In the genomic region with DNA sequence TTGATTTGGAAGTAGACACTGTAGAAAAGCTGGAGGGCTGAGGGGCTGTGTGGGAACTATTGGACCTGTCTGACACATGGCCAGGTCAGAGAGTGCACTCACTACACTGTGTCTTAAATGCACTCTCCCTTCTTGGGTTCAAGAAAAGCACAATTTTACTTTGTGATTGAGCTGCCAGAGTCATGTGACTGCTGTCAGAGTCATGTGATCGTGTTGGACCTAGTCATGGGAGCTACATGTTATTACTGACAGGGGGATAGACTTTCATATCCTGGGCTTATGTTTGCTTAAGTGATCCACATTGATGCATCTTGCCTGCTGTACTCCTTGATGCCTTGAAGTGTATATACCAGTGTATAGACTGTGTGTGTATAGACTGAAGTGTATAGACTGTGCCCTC, we compare ENCODE assay signal across 27 mouse cellular contexts. TPM values are rescaled to one million over a fixed set of nuclear protein-coding genes. Genes with fewer than 3 reads are reported as not detected.
A peak's percentile ranks its signal among the peaks of the same experiment; 100 is the strongest.
DNase-seq lines count a peak whose midpoint lies in the region; ATAC-seq and TF ChIP-seq lines count a peak whose summit lies in the region.
"Had no signal": no experiment of that assay in that cellular context is flagged by ENCODE, and none has a peak within 500 bp of the region (broad histone marks: within the 10 kb centered on the region; RNA-seq: fewer than 3 reads in every experiment).

No protein-coding gene starts in this region.

- no peaks in the 10 kb centered on the region for H3K36me3 ChIP-seq in hindbrain, postnatal 0 days (ENCODE audit: insufficient read depth, low read length)
- H3K36me3 ChIP-seq in hindbrain, embryonic 10.5 days, result peaks cover 36% of the 10 kb centered on the region
- peaks cover 30% of the 10 kb centered on the region for H3K36me3 ChIP-seq in C2C12 (ENCODE audit: control insufficient read depth, insufficient read depth)
- H3K36me3 ChIP-seq in MEL (ENCODE audit: control insufficient read depth in 1 of 2, insufficient read depth in 2 of 2, low read length in 2 of 2), result no peaks in the 10 kb centered on the region
- peaks cover 18% of the 10 kb centered on the region for H3K36me3 ChIP-seq in myocyte (ENCODE audit: control insufficient read depth, insufficient read depth)
- no peaks in the 10 kb centered on the region; the same call in 1 of the 2 replicates for H3K36me3 ChIP-seq in forebrain, embryonic 11.5 days (ENCODE audit: control insufficient read depth, insufficient read depth, low read length)

- no peak overlapping the region for H3K27ac ChIP-seq in hindbrain, postnatal 0 days
- no peak overlapping the region for H3K27ac ChIP-seq in hindbrain, embryonic 10.5 days
- H3K27ac ChIP-seq in MEL (ENCODE audit: control insufficient read depth, low read depth, low read length), result no peak overlapping the region
- no peak overlapping the region for H3K27ac ChIP-seq in forebrain, embryonic 11.5 days (ENCODE audit: low read depth, low read length)
- H3K27ac ChIP-seq: heart, embryonic 10.5 days; heart, embryonic 15.5 days; hindbrain, embryonic 12.5 days; limb, embryonic 10.5 days; limb, embryonic 15.5 days; liver, embryonic 14.5 days; midbrain, embryonic 12.5 days had no signal

- no peak overlapping the region for H3K4me2 ChIP-seq in hindbrain, postnatal 0 days (ENCODE audit: low read depth, low read length)
- no peak overlapping the region for H3K4me2 ChIP-seq in myocyte (ENCODE audit: low read depth)
- no peak overlapping the region for H3K4me2 ChIP-seq in forebrain, embryonic 11.5 days (ENCODE audit: low read depth, low read length, severe bottlenecking)
- H3K4me2 ChIP-seq: heart, embryonic 15.5 days; hindbrain, embryonic 12.5 days; limb, embryonic 15.5 days; lung, embryonic 14.5 days; midbrain, embryonic 12.5 days had no signal

- H3K9me3 ChIP-seq in hindbrain, postnatal 0 days (ENCODE audit: low read length), result no peaks in the 10 kb centered on the region
- H3K9me3 ChIP-seq in hindbrain, embryonic 10.5 days, result no peaks in the 10 kb centered on the region
- no peaks in the 10 kb centered on the region for H3K9me3 ChIP-seq in MEL (replicated peaks; ENCODE audit: insufficient read depth, low read length)
- H3K9me3 ChIP-seq in forebrain, embryonic 11.5 days (ENCODE audit: control insufficient read depth, low read length), result no peaks in the 10 kb centered on the region
- H3K9me3 ChIP-seq: heart, embryonic 10.5 days; heart, embryonic 15.5 days; hindbrain, embryonic 12.5 days; limb, embryonic 10.5 days; limb, embryonic 15.5 days; midbrain, embryonic 12.5 days had no signal

- H3K4me1 ChIP-seq in hindbrain, postnatal 0 days (ENCODE audit: insufficient read depth, low read length), result peaks cover 25% of the 10 kb centered on the region; the same call in 1 of the 2 replicates
- H3K4me1 ChIP-seq in hindbrain, embryonic 10.5 days (replicated peaks), result peaks cover 59% of the 10 kb centered on the region
- no peaks in the 10 kb centered on the region for H3K4me1 ChIP-seq in MEL (ENCODE audit: control insufficient read depth in 1 of 2, insufficient read depth in 2 of 2, low read length in 2 of 2)
- H3K4me1 ChIP-seq in forebrain, embryonic 11.5 days (replicated peaks; ENCODE audit: control insufficient read depth, insufficient read depth, low read length), result 0 out of 2 replicates have a peak, but pooled peaks cover 9% of the 10 kb centered on the region

- no peak for TF ChIP-seq RAD21 in MEL (IDR thresholded peaks at IDR 0.05; ENCODE audit: low read depth, low read length)

- 83% methylated on average over 1 of the region's 1 CpGs for WGBS in hindbrain, postnatal 0 days
- WGBS in hindbrain, embryonic 10.5 days, result 98% methylated on average over 1 of the region's 1 CpGs
- WGBS in forebrain, embryonic 11.5 days, result 94% methylated on average over 1 of the region's 1 CpGs

- H3K79me2 ChIP-seq in C2C12 (ENCODE audit: control insufficient read depth, insufficient read depth) (peaks cover 100% of the 10 kb centered on the region), MEL (ENCODE audit: control insufficient read depth, insufficient read depth, low read length, poor library complexity) (no peaks in the 10 kb centered on the region), myocyte (ENCODE audit: control insufficient read depth, insufficient read depth) (peaks cover 100% of the 10 kb centered on the region)

- H3K9ac ChIP-seq in hindbrain, postnatal 0 days (replicated peaks; ENCODE audit: low read length), result no peak overlapping the region
- no peak overlapping the region for H3K9ac ChIP-seq in MEL (ENCODE audit: control insufficient read depth, low read depth, low read length, poor library complexity, severe bottlenecking)
- no peak overlapping the region for H3K9ac ChIP-seq in forebrain, embryonic 11.5 days (ENCODE audit: low read length)
- H3K9ac ChIP-seq: heart, embryonic 15.5 days; hindbrain, embryonic 12.5 days; limb, embryonic 15.5 days; liver, embryonic 14.5 days; lung, embryonic 14.5 days; midbrain, embryonic 12.5 days had no signal

- H3ac ChIP-seq in C2C12 (ENCODE audit: control insufficient read depth, insufficient read length, low read depth) (no peak overlapping the region), myocyte (ENCODE audit: control insufficient read depth, insufficient read length) (no peak overlapping the region)

- no peak for TF ChIP-seq EP300 in MEL (IDR thresholded peaks at IDR 0.05; ENCODE audit: low read depth in 1 of 2, low read length in 2 of 2)

- TF ChIP-seq CTCF in hindbrain, postnatal 0 days (IDR thresholded peaks at IDR 0.05; ENCODE audit: low read depth), result no peak
- no peak for TF ChIP-seq CTCF in C2C12 (IDR thresholded peaks at IDR 0.05; ENCODE audit: control insufficient read depth, insufficient read depth, insufficient read length)
- TF ChIP-seq CTCF in MEL (IDR thresholded peaks at IDR 0.05 in 2 of 3, conservative IDR thresholded peaks at IDR 0.05 in 1 of 3; ENCODE audit: control insufficient read depth in 1 of 3, insufficient read depth in 1 of 3, low read depth in 2 of 3, low read length in 3 of 3, poor library complexity in 1 of 3, severe bottlenecking in 1 of 3), result no peak

- peaks cover 99% of the 10 kb centered on the region for H3K79me3 ChIP-seq in C2C12 (ENCODE audit: low read depth)

- H3K27me3 ChIP-seq in hindbrain, postnatal 0 days (ENCODE audit: insufficient read depth, low read length), result no peaks in the 10 kb centered on the region
- H3K27me3 ChIP-seq in hindbrain, embryonic 10.5 days (ENCODE audit: insufficient read depth, poor library complexity, severe bottlenecking), result no peaks in the 10 kb centered on the region
- no peaks in the 10 kb centered on the region for H3K27me3 ChIP-seq in C2C12 (ENCODE audit: control insufficient read depth, insufficient read depth, insufficient read length)
- no peaks in the 10 kb centered on the region for H3K27me3 ChIP-seq in MEL (ENCODE audit: control insufficient read depth in 1 of 2, insufficient read depth in 2 of 2, low read length in 2 of 2)
- H3K27me3 ChIP-seq in myocyte (ENCODE audit: control insufficient read depth, insufficient read depth, insufficient read length), result no peaks in the 10 kb centered on the region
- H3K27me3 ChIP-seq in forebrain, embryonic 11.5 days (ENCODE audit: control insufficient read depth, insufficient read depth, low read length), result no peaks in the 10 kb centered on the region
- H3K27me3 ChIP-seq: heart, embryonic 15.5 days; hindbrain, embryonic 12.5 days; limb, embryonic 15.5 days; midbrain, embryonic 12.5 days had no signal

- TF ChIP-seq POLR2A in MEL (IDR thresholded peaks at IDR 0.05; ENCODE audit: control insufficient read depth in 1 of 2, insufficient read depth in 1 of 2, low read depth in 1 of 2, low read length in 2 of 2, poor library complexity in 1 of 2) (no peak), myocyte (IDR thresholded peaks at IDR 0.05; ENCODE audit: insufficient read length, low read depth) (no peak)

- DNase-seq in hindbrain, postnatal 0 days (ENCODE audit: low spot score), result no peak
- no peak for DNase-seq in hindbrain, embryonic 10.5 days (ENCODE audit: low spot score)
- DNase-seq in MEL (ENCODE audit: low read depth, low spot score), result no peak
- DNase-seq in left cerebral cortex, adult 9 months (ENCODE audit: low spot score in 2 of 2), result no peak
- DNase-seq in forebrain, embryonic 11.5 days (ENCODE audit: low spot score), result no peak
- DNase-seq: adrenal gland, postnatal 10 days; cerebellum, adult 11 months; cerebellum, adult 9-11 months; gastrocnemius, postnatal 25 days; heart, adult 11 months; kidney, adult 18-20 months; kidney, postnatal 4 days; layer of hippocampus, postnatal 36 days; lung, embryonic 14.5 days; lung, postnatal 14 days; thymus, adult 2 months; thymus, postnatal 36 days had no signal

- 0 out of 2 replicates have a peak, but pooled peaks have one; percentile 21 for ATAC-seq in hindbrain, postnatal 0 days
- no peak for ATAC-seq in forebrain, embryonic 11.5 days (replicated peaks; ENCODE audit: low FRiP score)
- ATAC-seq: forebrain, embryonic 14.5 days had no signal

- no peak overlapping the region for H3K4me3 ChIP-seq in hindbrain, postnatal 0 days (ENCODE audit: low read length)
- H3K4me3 ChIP-seq in hindbrain, embryonic 10.5 days, result no peak overlapping the region
- H3K4me3 ChIP-seq in C2C12 (ENCODE audit: insufficient read depth, poor library complexity, severe bottlenecking) (no peak overlapping the region), MEL (ENCODE audit: control insufficient read depth in 1 of 2, insufficient read depth in 1 of 2, low read depth in 2 of 2, low read length in 2 of 2) (no peak overlapping the region), myocyte (no peak overlapping the region)
- H3K4me3 ChIP-seq in forebrain, embryonic 11.5 days (ENCODE audit: low read depth, low read length), result no peak overlapping the region
- H3K4me3 ChIP-seq: heart, embryonic 10.5 days; heart, embryonic 15.5 days; hindbrain, embryonic 12.5 days; limb, embryonic 10.5 days; limb, embryonic 15.5 days; midbrain, embryonic 12.5 days had no signal

TF ChIP-seq in C2C12, 6 proteins besides CTCF, POLR2A, EP300 and RAD21 (continues in another document):
- TF ChIP-seq USF1 (IDR thresholded peaks at IDR 0.05; ENCODE audit: low read depth), result peak; percentile 76

TF ChIP-seq in MEL, 35 proteins besides CTCF, POLR2A, EP300 and RAD21 (continues in another document):
- TF ChIP-seq GATA1 (IDR thresholded peaks at IDR 0.05; ENCODE audit: low read depth, low read length), result no peak
- TF ChIP-seq USF1 (IDR thresholded peaks at IDR 0.05; ENCODE audit: low read depth, low read length), result peak; percentile 65

TF ChIP-seq in myocyte, 11 proteins besides CTCF, POLR2A, EP300 and RAD21 (continues in another document):
- no peak for TF ChIP-seq SRF (IDR thresholded peaks at IDR 0.05; ENCODE audit: control insufficient read depth, insufficient read length, low read depth)

RNA-seq across cellular contexts. Expression of a gene that starts 59.9 kb away (rescaled TPM):
- 172 and 189 TPM in 2 replicates for total RNA-seq in hindbrain, postnatal 0 days (2014; rRNA removed)
- polyA plus RNA-seq in hindbrain, postnatal 0 days (2015; fragmentation: Nextera tagmentation; extraction: Ambion mirVana), result 32.4 and 34.1 TPM in 2 replicates
- 38.5 and 40.1 TPM in 2 replicates for polyA plus RNA-seq in hindbrain, embryonic 10.5 days (2016; fragmentation: Nextera tagmentation; extraction: Ambion mirVana)
- polyA plus RNA-seq in C2C12 (2012; fragmentation: generic; extraction: Trizol) (141 TPM), MEL (2012; ENCODE audit: insufficient read depth in 1 of 2, insufficient read length in 2 of 2, low read depth in 1 of 2, low replicate concordance in 2 of 2, missing spikeins in 1 of 2) (under 1 TPM in 1 of 2 experiments, not detected in 1; 0.21 TPM), myocyte (2012; fragmentation: generic; extraction: Trizol) (147 TPM)
- 0.04 TPM in 1 of 2 replicates, not detected in the other for total RNA-seq in MEL (2012; rRNA removed)
- polyA plus RNA-seq in forebrain, embryonic 11.5 days (2014; fragmentation: Nextera tagmentation; extraction: Ambion mirVana), result 52.4 and 58.2 TPM in 2 replicates

Comparison
In these comparisons a context has a peak if more than half of its experiments do, and no peak if none do; other contexts are left out.
1. RNA of a gene that starts 59.9 kb away (polyA plus RNA-seq): 147 TPM in myocyte (single experiment), 141 TPM in C2C12 (single experiment), 52.4 to 58.2 TPM in forebrain, embryonic 11.5 days, 38.5 to 40.1 TPM in hindbrain, embryonic 10.5 days and 32.4 to 34.1 TPM in hindbrain, postnatal 0 days; 0.21 TPM in MEL; every median in the first group is over 10 times any median in the second.